Mouse (Mus musculus) testis, adult 2 months (tissue): Measurements from ENCODE around the gene Tmem238.

Experiments
- CTCF ChIP-seq: fragments of 200-500 bp; IDR thresholded peaks from 2 replicates; pipeline ENCODE4 v1.5.1; 2012; ENCODE audit warnings: low read depth, mild to moderate bottlenecking, inconsistent platforms, low read length, moderate library complexity; ENCODE audit not compliant: control insufficient read depth, insufficient read depth, insufficient replicate concordance
- POLR2A ChIP-seq: fragments of 200-500 bp; IDR thresholded peaks from 2 replicates; pipeline ENCODE4 v1.6.1; 2012; ENCODE audit warnings: low read depth, mild to moderate bottlenecking, inconsistent platforms, low read length, moderate library complexity; ENCODE audit not compliant: control insufficient read depth

- TF ChIP-seq CTCF (no peak), POLR2A (no peak)
Measured at GRCm38 (mm10) chr7:4821690-4822089, 32.2 kb upstream of the Tmem238 start.
